Mouse (Mus musculus) liver, embryonic 16.5 days (tissue): ENCODE data around the gene Olfr1023. TPM values are rescaled to one million over a fixed set of nuclear protein-coding genes. Genes with fewer than 3 reads are reported as not detected.

Source experiments
- polyA plus RNA-seq: library from polyadenylated mRNA; unstranded; fragments of >200 nt; fragmentation: Nextera tagmentation; extraction: Ambion mirVana; gene quantifications from 2 replicates; pipeline ENCODE4 v1.2.1, GENCODE M21; 2015

Olfr1023 gene
- polyA plus RNA-seq, 1 experiment from 2014 or later, result not detected

Other genes with a start within 250 kb of the Olfr1023 start
- not detected in 2 replicates for gene Olfr1002, start 234.9 kb upstream of the Olfr1023 start, polyA plus RNA-seq
- gene Olfr154, start 221.2 kb upstream of the Olfr1023 start, polyA plus RNA-seq, result not detected in 2 replicates
- not detected in 2 replicates for gene Olfr1006, start 206.9 kb upstream of the Olfr1023 start, polyA plus RNA-seq
- not detected in 2 replicates for gene Olfr1008, start 196.2 kb upstream of the Olfr1023 start, polyA plus RNA-seq
- gene Olfr1009, start 170.2 kb upstream of the Olfr1023 start, polyA plus RNA-seq, result not detected in 2 replicates
- not detected in 2 replicates for gene Olfr1012, start 122.9 kb upstream of the Olfr1023 start, polyA plus RNA-seq
- gene Olfr1013, start 118.5 kb upstream of the Olfr1023 start, polyA plus RNA-seq, result not detected in 2 replicates
- gene Olfr1014, start 112.9 kb upstream of the Olfr1023 start, polyA plus RNA-seq, result not detected in 2 replicates
- gene Olfr1015, start 103.6 kb upstream of the Olfr1023 start, polyA plus RNA-seq, result not detected in 2 replicates
- not detected in 2 replicates for gene Olfr1016, start 83.1 kb upstream of the Olfr1023 start, polyA plus RNA-seq
- gene Olfr1018, start 67.2 kb upstream of the Olfr1023 start, polyA plus RNA-seq, result not detected in 2 replicates
- not detected in 2 replicates for gene Olfr1019, start 40.2 kb upstream of the Olfr1023 start, polyA plus RNA-seq
- not detected in 2 replicates for gene Olfr1020, start 38.6 kb upstream of the Olfr1023 start, polyA plus RNA-seq
- gene Olfr1022, start 17.0 kb upstream of the Olfr1023 start, polyA plus RNA-seq, result not detected in 2 replicates
- not detected in 2 replicates for gene Olfr1024, start 19.4 kb downstream of the Olfr1023 start, polyA plus RNA-seq
- not detected in 2 replicates for gene Olfr1025-ps1, start 29.6 kb downstream of the Olfr1023 start, polyA plus RNA-seq
- not detected in 2 replicates for gene Olfr1026, start 35.9 kb downstream of the Olfr1023 start, polyA plus RNA-seq
- gene Olfr1028, start 64.8 kb downstream of the Olfr1023 start, polyA plus RNA-seq, result not detected in 2 replicates
- not detected in 2 replicates for gene Olfr1029, start 88.3 kb downstream of the Olfr1023 start, polyA plus RNA-seq
- not detected in 2 replicates for gene Olfr1030, start 93.6 kb downstream of the Olfr1023 start, polyA plus RNA-seq
- gene Olfr1031, start 104.7 kb downstream of the Olfr1023 start, polyA plus RNA-seq, result not detected in 2 replicates
- not detected in 2 replicates for gene Olfr1032, start 119.9 kb downstream of the Olfr1023 start, polyA plus RNA-seq
- gene Olfr1033, start 135.0 kb downstream of the Olfr1023 start, polyA plus RNA-seq, result 1.1 and 1.5 TPM in 2 replicates
- 0.05 and 0.06 TPM in 2 replicates for gene Olfr1034, start 160.2 kb downstream of the Olfr1023 start, polyA plus RNA-seq
- gene Olfr1036, start 188.4 kb downstream of the Olfr1023 start, polyA plus RNA-seq, result not detected in 2 replicates
- gene Olfr1037, start 201.7 kb downstream of the Olfr1023 start, polyA plus RNA-seq, result not detected in 2 replicates